Mouse (Mus musculus) heart, postnatal 36 days (tissue): ENCODE data around the gene Calr3. TPM values are rescaled to one million over a fixed set of nuclear protein-coding genes. Genes with fewer than 3 reads are reported as not detected.

Experiments
- microRNA-seq, 2 experiments: library from miRNA; unstranded; fragments of <30 nt; microRNA quantifications; one replicate each; pipeline ENCODE4 v1.2.0; 2021; ENCODE audit warnings: borderline number of aligned reads in 2 of 2
- total RNA-seq, 2 experiments: library from RNA; stranded (reverse); gene quantifications; 2 replicates each; pipeline ENCODE4 v1.2.3; 2021

Gene Calr3
- total RNA-seq, 2 experiments from 2014 or later, result 17.1 to 22.0 TPM

Small RNA genes lying within 50 kb of the gene (microRNA-seq; reads per million reads assigned to microRNA genes)
- 2.0 to 6.5 reads per million in 2 experiments for gene Mir7068

Other genes starting within 250 kb of the Calr3 start
- under 1 TPM in 1 of 2 experiments, not detected in 1; 0.57 TPM for gene Cib3, start 231.0 kb downstream of the Calr3 start, total RNA-seq
- not detected for gene Gm11034, start 230.2 kb downstream of the Calr3 start, total RNA-seq
- gene Fam32a, start 224.1 kb downstream of the Calr3 start, total RNA-seq, result 10 to 100 TPM; 21.2 to 25.0 TPM
- 10 to 100 TPM; 49.4 to 49.6 TPM for gene Ap1m1, start 203.9 kb downstream of the Calr3 start, total RNA-seq
- 10 to 100 TPM in 1 of 2 experiments, 1 to 10 TPM in 1; 6.9 to 10.2 TPM for gene Gm10282, start 138.6 kb downstream of the Calr3 start, total RNA-seq
- gene Klf2, start 124.8 kb downstream of the Calr3 start, total RNA-seq, result 10 to 100 TPM; 42.2 to 97.6 TPM
- gene Eps15l1, start 22.4 kb downstream of the Calr3 start, total RNA-seq, result 10 to 100 TPM; 41.5 to 43.0 TPM
- gene 1700030K09Rik, start within 50 bp of the Calr3 start, total RNA-seq, result 1 to 10 TPM; 4.6 to 5.8 TPM
- gene Cherp, start 31.4 kb upstream of the Calr3 start, total RNA-seq, result 10 to 100 TPM; 36.4 to 45.2 TPM
- 10 to 100 TPM; 68.5 to 72.2 TPM for gene Slc35e1, start 48.7 kb upstream of the Calr3 start, total RNA-seq
- 1 to 10 TPM; 7.6 to 7.9 TPM for gene Med26, start 104.4 kb upstream of the Calr3 start, total RNA-seq
- 100 to 1,000 TPM; 129 to 135 TPM for gene Smim7, start 127.2 kb upstream of the Calr3 start, total RNA-seq
- 100 to 1,000 TPM; 447 to 482 TPM for gene Tmem38a, start 128.2 kb upstream of the Calr3 start, total RNA-seq
- under 1 TPM; 0.24 to 0.25 TPM for gene Nwd1, start 202.8 kb upstream of the Calr3 start, total RNA-seq